35 mouse cellular contexts compared by ENCODE assay signal in the genomic region with DNA sequence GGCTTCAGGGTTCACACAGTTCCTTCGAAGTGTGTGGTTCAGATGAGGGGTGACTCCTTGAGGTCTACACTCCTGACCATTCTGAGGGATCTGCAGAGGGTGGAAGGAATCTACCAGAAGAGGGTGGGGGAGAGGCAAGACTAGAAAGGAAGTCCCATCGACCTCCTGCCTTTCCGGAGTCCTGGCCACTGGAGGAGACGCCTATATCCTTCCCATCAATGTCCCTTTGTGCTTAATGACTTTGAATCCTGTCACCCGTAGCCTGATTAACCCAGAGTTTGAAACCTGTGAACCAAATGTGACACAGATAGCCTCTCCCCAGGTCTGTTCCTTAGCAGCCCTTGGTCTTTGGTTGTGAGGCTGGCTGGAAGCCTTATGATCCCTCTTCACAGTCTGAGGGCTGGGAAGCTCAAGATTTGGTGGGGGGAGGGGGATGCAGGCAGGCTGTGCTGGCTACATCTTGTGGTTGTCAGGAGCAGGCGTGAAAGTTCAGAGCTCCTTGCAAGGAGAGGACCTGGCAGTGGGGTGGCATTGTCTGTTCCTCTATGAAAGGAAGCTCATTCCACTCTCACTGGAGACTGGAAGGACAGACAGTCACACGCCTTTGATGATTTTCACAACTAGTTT. TPM values are rescaled to one million over a fixed set of nuclear protein-coding genes. Genes with fewer than 3 reads are reported as not detected.
DNase-seq lines count a peak whose midpoint lies in the region; ATAC-seq and TF ChIP-seq lines count a peak whose summit lies in the region.
"Had no signal": no experiment of that assay in that cellular context is flagged by ENCODE, and none has a peak within 500 bp of the region (broad histone marks: within the 10 kb centered on the region; RNA-seq: fewer than 3 reads in every experiment).

No protein-coding gene starts in this region.

- H3K9ac ChIP-seq in limb, embryonic 11.5 days (ENCODE audit: low read length): 0 out of 2 replicates have a peak overlapping the region, but pooled peaks have one; percentile 4
- H3K9ac ChIP-seq: forebrain, embryonic 12.5 days; hindbrain, embryonic 15.5 days; liver, embryonic 14.5 days; lung, embryonic 14.5 days; midbrain, embryonic 12.5 days; neural tube, embryonic 13.5 days had no signal

- peaks cover 2% of the 10 kb centered on the region; the same call in 1 of the 2 replicates for H3K4me1 ChIP-seq in limb, embryonic 11.5 days (ENCODE audit: control insufficient read depth, insufficient read depth, low read length)
- peaks cover 18% of the 10 kb centered on the region for H3K4me1 ChIP-seq in limb, embryonic 10.5 days
- H3K4me1 ChIP-seq: forebrain, embryonic 12.5 days; hindbrain, embryonic 15.5 days; midbrain, embryonic 12.5 days; neural tube, embryonic 13.5 days had no signal

- TF ChIP-seq CTCF in gastrocnemius, adult 2 months (IDR thresholded peaks at IDR 0.05): no peak

- H3K27me3 ChIP-seq in limb, embryonic 11.5 days (ENCODE audit: control insufficient read depth, insufficient read depth, low read length): no peaks in the 10 kb centered on the region
- no peaks in the 10 kb centered on the region for H3K27me3 ChIP-seq in limb, embryonic 10.5 days (ENCODE audit: low read depth, poor library complexity, severe bottlenecking)
- H3K27me3 ChIP-seq: forebrain, embryonic 12.5 days; hindbrain, embryonic 15.5 days; midbrain, embryonic 12.5 days; neural tube, embryonic 13.5 days had no signal

- DNase-seq in gastrocnemius, adult 2 months: no peak
- DNase-seq in gastrocnemius, adult 8-10 months (ENCODE audit: low spot score in 2 of 2): no peak
- DNase-seq in heart, adult 9 months (ENCODE audit: low spot score in 2 of 2): peak; percentile 40 to 74
- no peak for DNase-seq in heart, postnatal 4 days
- no peak for DNase-seq in limb, embryonic 11.5 days (ENCODE audit: low spot score)
- no peak for DNase-seq in limb, embryonic 10.5 days (ENCODE audit: low spot score)
- DNase-seq in lung, postnatal 25 days (ENCODE audit: low spot score): peak; percentile 31
- DNase-seq in adrenal gland, postnatal 25 days: no peak
- DNase-seq: adrenal gland, postnatal 14 days; cerebellum, adult 18-20 months; cerebellum, postnatal 14 days; gastrocnemius, postnatal 25 days; kidney, adult 2 months; kidney, postnatal 10 days; layer of hippocampus, postnatal 36 days; left cerebral cortex, postnatal 4 days; liver; lung, embryonic 14.5 days; right cerebral cortex, postnatal 4 days; thymus, adult 18-20 months; thymus, postnatal 25 days had no signal

- H3K27ac ChIP-seq in gastrocnemius, adult 2 months: peak overlapping the region; percentile 80
- H3K27ac ChIP-seq in limb, embryonic 11.5 days (replicated peaks; ENCODE audit: low read depth, low read length): no peak overlapping the region
- H3K27ac ChIP-seq in limb, embryonic 10.5 days: no peak overlapping the region
- H3K27ac ChIP-seq: forebrain, embryonic 12.5 days; hindbrain, embryonic 10.5 days; hindbrain, embryonic 15.5 days; liver, embryonic 14.5 days; midbrain, embryonic 12.5 days; neural tube, embryonic 13.5 days; stomach, postnatal 0 days had no signal

- intact Hi-C loops in gastrocnemius, adult 2 months (cut with DNase I): no loop called here

- no peaks in the 10 kb centered on the region for H3K9me3 ChIP-seq in limb, embryonic 11.5 days (ENCODE audit: control insufficient read depth, low read length)
- H3K9me3 ChIP-seq in limb, embryonic 10.5 days (replicated peaks): no peaks in the 10 kb centered on the region
- H3K9me3 ChIP-seq: forebrain, embryonic 12.5 days; G1E; hindbrain, embryonic 10.5 days; hindbrain, embryonic 15.5 days; midbrain, embryonic 12.5 days; neural tube, embryonic 13.5 days had no signal

- 54% methylated on average over 7 of the region's 7 CpGs for WGBS in limb, embryonic 11.5 days
- 50% methylated on average over 7 of the region's 7 CpGs for WGBS in limb, embryonic 10.5 days

- no peak overlapping the region for H3K4me2 ChIP-seq in limb, embryonic 11.5 days (ENCODE audit: low read depth, severe bottlenecking)
- H3K4me2 ChIP-seq: forebrain, embryonic 12.5 days; heart, embryonic 11.5 days; hindbrain, embryonic 15.5 days; lung, embryonic 14.5 days; midbrain, embryonic 12.5 days; neural tube, embryonic 13.5 days had no signal

- no peaks in the 10 kb centered on the region for H3K36me3 ChIP-seq in limb, embryonic 11.5 days (ENCODE audit: control insufficient read depth, insufficient read depth, low read length)
- H3K36me3 ChIP-seq in limb, embryonic 10.5 days: no peaks in the 10 kb centered on the region
- H3K36me3 ChIP-seq: forebrain, embryonic 12.5 days; G1E; hindbrain, embryonic 10.5 days; hindbrain, embryonic 15.5 days; midbrain, embryonic 12.5 days had no signal

- no peak for ATAC-seq in limb, embryonic 11.5 days (ENCODE audit: insufficient number of reproducible peaks, low FRiP score, low TSS enrichment, low read depth)
- ATAC-seq: inflammation-experienced regulatory T-cells, adult 6 months had no signal

- no peak overlapping the region for H3K4me3 ChIP-seq in gastrocnemius, adult 2 months
- H3K4me3 ChIP-seq in limb, embryonic 11.5 days (ENCODE audit: low read depth, low read length): no peak overlapping the region
- H3K4me3 ChIP-seq in limb, embryonic 10.5 days: no peak overlapping the region
- H3K4me3 ChIP-seq: erythroblast, embryonic 14.5 days; forebrain, embryonic 12.5 days; hindbrain, embryonic 10.5 days; hindbrain, embryonic 15.5 days; midbrain, embryonic 12.5 days; neural tube, embryonic 13.5 days had no signal

RNA-seq across cellular contexts. Expression of gene Cldn19, which starts 6.0 kb away (rescaled TPM):
- 1 to 10 TPM in 1 of 2 experiments, under 1 TPM in 1; 0.86 to 1.1 TPM for total RNA-seq in gastrocnemius, adult 2 months (2021)
- total RNA-seq in gastrocnemius, adult 8-10 months (2022): 1 to 10 TPM in 2 of 4 experiments, under 1 TPM in 2; 0.46 to 1.1 (median 0.95) TPM
- 1 to 10 TPM in 1 of 2 experiments, under 1 TPM in 1; 0.17 to 1.2 TPM for total RNA-seq in heart, postnatal 4 days (2021)
- 0.05 TPM in 1 of 2 replicates, not detected in the other for polyA plus RNA-seq in limb, embryonic 11.5 days (2014; fragmentation: Nextera tagmentation; extraction: Ambion mirVana)
- polyA plus RNA-seq in limb, embryonic 10.5 days (2016; fragmentation: Nextera tagmentation; extraction: Ambion mirVana): not detected in 2 replicates
- total RNA-seq in adrenal gland, postnatal 25 days (2021): 0.21 TPM in 1 of 2 replicates, not detected in the other
- total RNA-seq: megakaryocyte, adult 5-6 weeks had no signal
- polyA plus RNA-seq: erythroblast, embryonic 14.5 days; G1E; heart, embryonic 11.5 days; inflammation-experienced regulatory T-cells, adult 6 months; large intestine, adult 2 months; liver, embryonic 14.5 days; lung, embryonic 14.5 days; spleen, adult 2 months; stomach, postnatal 0 days had no signal

RNA-seq across cellular contexts. Expression of gene P3h1, which starts 28.5 kb away (rescaled TPM):
- 10 to 100 TPM in 1 of 2 experiments, 1 to 10 TPM in 1; 9.6 to 12.7 TPM for total RNA-seq in gastrocnemius, adult 2 months (2021)
- 10 to 100 TPM; 10.6 to 12.0 (median 11.1) TPM for total RNA-seq in gastrocnemius, adult 8-10 months (2022)
- 10 to 100 TPM; 25.1 to 27.2 TPM for total RNA-seq in heart, postnatal 4 days (2021)
- 21.9 and 24.1 TPM in 2 replicates for polyA plus RNA-seq in limb, embryonic 11.5 days (2014; fragmentation: Nextera tagmentation; extraction: Ambion mirVana)
- 12.7 and 16.0 TPM in 2 replicates for polyA plus RNA-seq in limb, embryonic 10.5 days (2016; fragmentation: Nextera tagmentation; extraction: Ambion mirVana)
- 29.2 and 30.6 TPM in 2 replicates for total RNA-seq in adrenal gland, postnatal 25 days (2021)

RNA-seq across cellular contexts. Expression of gene AU022252, which starts 28.7 kb away (rescaled TPM):
- total RNA-seq in gastrocnemius, adult 2 months (2021): 10 to 100 TPM; 27.8 to 29.7 TPM
- 10 to 100 TPM; 29.7 to 35.6 (median 31.5) TPM for total RNA-seq in gastrocnemius, adult 8-10 months (2022)
- 10 to 100 TPM; 19.9 to 21.0 TPM for total RNA-seq in heart, postnatal 4 days (2021)
- 37.0 and 44.7 TPM in 2 replicates for polyA plus RNA-seq in limb, embryonic 11.5 days (2014; fragmentation: Nextera tagmentation; extraction: Ambion mirVana)
- polyA plus RNA-seq in limb, embryonic 10.5 days (2016; fragmentation: Nextera tagmentation; extraction: Ambion mirVana): 38.1 and 43.3 TPM in 2 replicates
- total RNA-seq in adrenal gland, postnatal 25 days (2021): 27.9 and 28.1 TPM in 2 replicates

RNA-seq across cellular contexts. Expression of gene Ybx1, which starts 33.2 kb away (rescaled TPM):
- 100 to 1,000 TPM; 664 to 696 TPM for total RNA-seq in gastrocnemius, adult 2 months (2021)
- 100 to 1,000 TPM; 604 to 694 (median 660) TPM for total RNA-seq in gastrocnemius, adult 8-10 months (2022)
- total RNA-seq in heart, postnatal 4 days (2021): 100 to 1,000 TPM; 784 to 817 TPM
- polyA plus RNA-seq in limb, embryonic 11.5 days (2014; fragmentation: Nextera tagmentation; extraction: Ambion mirVana): 1,145 and 1,200 TPM in 2 replicates
- 1,026 and 1,071 TPM in 2 replicates for polyA plus RNA-seq in limb, embryonic 10.5 days (2016; fragmentation: Nextera tagmentation; extraction: Ambion mirVana)
- total RNA-seq in adrenal gland, postnatal 25 days (2021): 585 and 731 TPM in 2 replicates

RNA-seq across cellular contexts. Expression of gene Tmem269, which starts 43.2 kb away (rescaled TPM):
- not detected for total RNA-seq in gastrocnemius, adult 2 months (2021)
- under 1 TPM in 1 of 4 experiments, not detected in 3; 0.24 TPM for total RNA-seq in gastrocnemius, adult 8-10 months (2022)
- not detected for total RNA-seq in heart, postnatal 4 days (2021)
- polyA plus RNA-seq in limb, embryonic 11.5 days (2014; fragmentation: Nextera tagmentation; extraction: Ambion mirVana): not detected in 2 replicates
- not detected in 2 replicates for polyA plus RNA-seq in limb, embryonic 10.5 days (2016; fragmentation: Nextera tagmentation; extraction: Ambion mirVana)
- not detected in 2 replicates for total RNA-seq in adrenal gland, postnatal 25 days (2021)
- total RNA-seq: G1E; megakaryocyte, adult 5-6 weeks had no signal
- polyA plus RNA-seq: erythroblast, embryonic 14.5 days; forebrain, embryonic 12.5 days; G1E; heart, embryonic 11.5 days; inflammation-experienced regulatory T-cells, adult 6 months; liver, embryonic 14.5 days; lung, embryonic 14.5 days; neural tube, embryonic 13.5 days had no signal

Comparison
In these comparisons a context has a peak if more than half of its experiments do, and no peak if none do; other contexts are left out.
1. DNase-seq: peak in heart, adult 9 months (2 of 2) and lung, postnatal 25 days (single experiment); none in gastrocnemius, adult 2 months (single experiment), gastrocnemius, adult 8-10 months (0 of 2), heart, postnatal 4 days (single experiment), limb, embryonic 11.5 days (single experiment), limb, embryonic 10.5 days (single experiment) and adrenal gland, postnatal 25 days (single experiment).